Mouse (Mus musculus): Measurements from ENCODE around the gene Iah1. TPM values are rescaled to one million over a fixed set of nuclear protein-coding genes. Genes with fewer than 3 reads are reported as not detected.

Iah1 gene
- polyA plus RNA-seq, 1 experiment from 2014 or later: 37.9 TPM

- H3K9ac ChIP-seq: no peak overlapping the region
- WGBS: 88% methylated on average over 6 of the region's 6 CpGs
- H3K9me3 ChIP-seq: no peaks in the 10 kb centered on the region
- peaks cover 47% of the 10 kb centered on the region for H3K36me3 ChIP-seq
- no peak overlapping the region for H3K4me3 ChIP-seq
- H3K27ac ChIP-seq: no peak overlapping the region
- no peaks in the 10 kb centered on the region for H3K27me3 ChIP-seq
- peaks cover 35% of the 10 kb centered on the region for H3K4me1 ChIP-seq (replicated peaks)
- no peak for ATAC-seq (ENCODE audit: low FRiP score)
- no peak overlapping the region for H3K4me2 ChIP-seq
These were observed 26.5 kb upstream of the Iah1 start for GRCm38 (mm10) chr12:21289651-21290050.

- Histone ChIP-seq H3K36me3 (peaks cover 92% of the 10 kb centered on the region), H3K27me3 (no peaks in the 10 kb centered on the region), H3K4me3 (no peak overlapping the region), H3K4me2 (no peak overlapping the region), H3K9ac (no peak overlapping the region), H3K9me3 (no peaks in the 10 kb centered on the region), H3K4me1 (replicated peaks) (no peaks in the 10 kb centered on the region), H3K27ac (no peak overlapping the region)
- WGBS: 93% methylated on average over 11 of the region's 11 CpGs
- no peak for ATAC-seq (ENCODE audit: low FRiP score)
These were observed 17.3 kb upstream of the Iah1 start for GRCm38 (mm10) chr12:21298856-21299255.

- WGBS: 92% methylated on average over 7 of the region's 7 CpGs
- Histone ChIP-seq H3K9ac (no peak overlapping the region), H3K36me3 (peaks cover 92% of the 10 kb centered on the region), H3K4me3 (no peak overlapping the region), H3K4me1 (replicated peaks) (no peaks in the 10 kb centered on the region), H3K27ac (no peak overlapping the region), H3K9me3 (no peaks in the 10 kb centered on the region), H3K27me3 (no peaks in the 10 kb centered on the region), H3K4me2 (no peak overlapping the region)
- no peak for ATAC-seq (ENCODE audit: low FRiP score)
These were observed 14.9 kb upstream of the Iah1 start for GRCm38 (mm10) chr12:21301324-21301723.

GRCm38 (mm10) chr12:21301932-21302331, 14.3 kb upstream of the Iah1 start:
- 94% methylated on average over 8 of the region's 8 CpGs for WGBS
- Histone ChIP-seq H3K4me2 (no peak overlapping the region), H3K9me3 (no peaks in the 10 kb centered on the region), H3K9ac (no peak overlapping the region), H3K27me3 (no peaks in the 10 kb centered on the region), H3K27ac (no peak overlapping the region), H3K4me3 (no peak overlapping the region), H3K4me1 (replicated peaks) (no peaks in the 10 kb centered on the region), H3K36me3 (peaks cover 92% of the 10 kb centered on the region)
- ATAC-seq (ENCODE audit: low FRiP score): no peak

- Histone ChIP-seq H3K4me2 (no peak overlapping the region), H3K4me1 (replicated peaks) (no peaks in the 10 kb centered on the region), H3K9me3 (no peaks in the 10 kb centered on the region), H3K4me3 (no peak overlapping the region), H3K27me3 (no peaks in the 10 kb centered on the region), H3K27ac (no peak overlapping the region), H3K9ac (no peak overlapping the region), H3K36me3 (peaks cover 92% of the 10 kb centered on the region)
- 83% methylated on average over 5 of the region's 5 CpGs for WGBS
- no peak for ATAC-seq (ENCODE audit: low FRiP score)
These were observed 13.8 kb upstream of the Iah1 start for GRCm38 (mm10) chr12:21302361-21302783.

- H3K4me3 ChIP-seq: no peak overlapping the region
- no peak for ATAC-seq (ENCODE audit: low FRiP score)
- H3K9me3 ChIP-seq: no peaks in the 10 kb centered on the region
- H3K9ac ChIP-seq: no peak overlapping the region
- H3K27ac ChIP-seq: no peak overlapping the region
- WGBS: 91% methylated on average over 4 of the region's 4 CpGs
- no peaks in the 10 kb centered on the region for H3K4me1 ChIP-seq (replicated peaks)
- H3K27me3 ChIP-seq: no peaks in the 10 kb centered on the region
- no peak overlapping the region for H3K4me2 ChIP-seq
- H3K36me3 ChIP-seq: peaks cover 97% of the 10 kb centered on the region
These were observed 10.4 kb upstream of the Iah1 start for GRCm38 (mm10) chr12:21305741-21306140.

GRCm38 (mm10) chr12:21306721-21307120, 9.5 kb upstream of the Iah1 start:
- peaks cover 97% of the 10 kb centered on the region for H3K36me3 ChIP-seq
- ATAC-seq (ENCODE audit: low FRiP score): no peak

GRCm38 (mm10) chr12:21312201-21312600, 4.0 kb upstream of the Iah1 start:
- H3K4me1 ChIP-seq (replicated peaks): peaks cover 3% of the 10 kb centered on the region
- H3K4me3 ChIP-seq: no peak overlapping the region
- H3K36me3 ChIP-seq: peaks cover 78% of the 10 kb centered on the region
- no peaks in the 10 kb centered on the region for H3K27me3 ChIP-seq
- H3K4me2 ChIP-seq: no peak overlapping the region
- no peak for ATAC-seq (ENCODE audit: low FRiP score)
- H3K9me3 ChIP-seq: no peaks in the 10 kb centered on the region
- no peak overlapping the region for H3K27ac ChIP-seq
- no peak overlapping the region for H3K9ac ChIP-seq
- 93% methylated on average over 5 of the region's 5 CpGs for WGBS

More at GRCm38 (mm10) chr12:21306721-21307120, 9.5 kb upstream of the Iah1 start:
- Histone ChIP-seq H3K4me2 (no peak overlapping the region), H3K4me3 (no peak overlapping the region), H3K4me1 (replicated peaks) (no peaks in the 10 kb centered on the region), H3K9ac (no peak overlapping the region), H3K27ac (no peak overlapping the region), H3K9me3 (no peaks in the 10 kb centered on the region), H3K27me3 (no peaks in the 10 kb centered on the region)
- 94% methylated on average over 4 of the region's 4 CpGs for WGBS

GRCm38 (mm10) chr12:21316869-21317265, 678 bp downstream of the Iah1 start:
- no peak overlapping the region for H3K27ac ChIP-seq
- no peaks in the 10 kb centered on the region for H3K9me3 ChIP-seq
- H3K4me2 ChIP-seq: peak overlapping the region; percentile 71
- no peak for ATAC-seq (ENCODE audit: low FRiP score)
- no peaks in the 10 kb centered on the region for H3K27me3 ChIP-seq
- H3K36me3 ChIP-seq: peaks cover 45% of the 10 kb centered on the region
- peak overlapping the region; percentile 78 for H3K9ac ChIP-seq
- H3K4me3 ChIP-seq: peak overlapping the region; percentile 56
- 36% methylated on average over 7 of the region's 7 CpGs for WGBS
- H3K4me1 ChIP-seq (replicated peaks): peaks cover 4% of the 10 kb centered on the region

GRCm38 (mm10) chr12:21318143-21318895, 2.1 kb downstream of the Iah1 start:
- Histone ChIP-seq H3K4me3 (no peak overlapping the region), H3K9ac (no peak overlapping the region), H3K36me3 (peaks cover 46% of the 10 kb centered on the region), H3K27me3 (no peaks in the 10 kb centered on the region), H3K27ac (no peak overlapping the region), H3K4me1 (replicated peaks) (peaks cover 4% of the 10 kb centered on the region), H3K4me2 (no peak overlapping the region), H3K9me3 (no peaks in the 10 kb centered on the region)
- WGBS: 76% methylated on average over 12 of the region's 12 CpGs
- no peak for ATAC-seq (ENCODE audit: low FRiP score)

GRCm38 (mm10) chr12:21320317-21320716, 4.1 kb downstream of the Iah1 start:
- 92% methylated on average over 4 of the region's 4 CpGs for WGBS
- Histone ChIP-seq H3K27ac (no peak overlapping the region), H3K4me2 (no peak overlapping the region), H3K4me3 (no peak overlapping the region), H3K9me3 (no peaks in the 10 kb centered on the region), H3K27me3 (no peaks in the 10 kb centered on the region), H3K9ac (no peak overlapping the region), H3K4me1 (replicated peaks) (peaks cover 4% of the 10 kb centered on the region), H3K36me3 (peaks cover 42% of the 10 kb centered on the region)
- ATAC-seq (ENCODE audit: low FRiP score): no peak

GRCm38 (mm10) chr12:21321170-21321569, 5.0 kb downstream of the Iah1 start:
- Histone ChIP-seq H3K9ac (no peak overlapping the region), H3K36me3 (peaks cover 46% of the 10 kb centered on the region), H3K4me2 (no peak overlapping the region), H3K27ac (no peak overlapping the region), H3K27me3 (no peaks in the 10 kb centered on the region), H3K4me3 (no peak overlapping the region), H3K9me3 (no peaks in the 10 kb centered on the region), H3K4me1 (replicated peaks) (peaks cover 4% of the 10 kb centered on the region)
- WGBS: 84% methylated on average over 9 of the region's 9 CpGs
- no peak for ATAC-seq (ENCODE audit: low FRiP score)

GRCm38 (mm10) chr12:21322296-21322695, 6.1 kb downstream of the Iah1 start:
- peaks cover 57% of the 10 kb centered on the region for H3K36me3 ChIP-seq

More at GRCm38 (mm10) chr12:21322296-21322695, 6.1 kb downstream of the Iah1 start:
- H3K4me2 ChIP-seq: no peak overlapping the region
- H3K4me3 ChIP-seq: no peak overlapping the region
- 85% methylated on average over 4 of the region's 4 CpGs for WGBS
- no peaks in the 10 kb centered on the region for H3K4me1 ChIP-seq (replicated peaks)
- no peak overlapping the region for H3K27ac ChIP-seq
- no peaks in the 10 kb centered on the region for H3K9me3 ChIP-seq
- H3K9ac ChIP-seq: no peak overlapping the region
- ATAC-seq (ENCODE audit: low FRiP score): no peak
- H3K27me3 ChIP-seq: no peaks in the 10 kb centered on the region
